Mouse (Mus musculus): ENCODE data around the gene Mcl1.
"Not testable (repeated sequence)": the region's sequence is repeated elsewhere in the genome, so short reads cannot be mapped to it uniquely, and the experiment has no call there.

Gene Mcl1

GRCm38 (mm10) chr3:95650276-95651032 lies 8.1 kb upstream of the Mcl1 start:
- DNase-seq (ENCODE audit: low read depth, low spot score), result no peak

GRCm38 (mm10) chr3:95651033-95651373 lies 7.6 kb upstream of the Mcl1 start:
- no peak for DNase-seq (ENCODE audit: low read depth, low spot score)

GRCm38 (mm10) chr3:95651391-95652203 lies 7.0 kb upstream of the Mcl1 start:
- no peak for DNase-seq (ENCODE audit: low read depth, low spot score)

- DNase-seq (ENCODE audit: low read depth, low spot score), result no peak
These were observed 6.3 kb upstream of the Mcl1 start for GRCm38 (mm10) chr3:95652204-95652811.

- DNase-seq (ENCODE audit: low read depth, low spot score), result no peak
These were observed 5.7 kb upstream of the Mcl1 start for GRCm38 (mm10) chr3:95652871-95653270.

GRCm38 (mm10) chr3:95653473-95654034 lies 5.0 kb upstream of the Mcl1 start:
- DNase-seq (ENCODE audit: low read depth, low spot score), result peak; percentile 50

- not testable (repeated sequence) for DNase-seq (ENCODE audit: low read depth, low spot score)
These were observed 4.2 kb upstream of the Mcl1 start for GRCm38 (mm10) chr3:95654371-95654770.

- DNase-seq (ENCODE audit: low read depth, low spot score), result no peak
These were observed 3.2 kb upstream of the Mcl1 start for GRCm38 (mm10) chr3:95655437-95655836.

GRCm38 (mm10) chr3:95657108-95657507 lies 1.5 kb upstream of the Mcl1 start:
- no peak for DNase-seq (ENCODE audit: low read depth, low spot score)

- DNase-seq (ENCODE audit: low read depth, low spot score), result no peak
These were observed 877 bp upstream of the Mcl1 start for GRCm38 (mm10) chr3:95657711-95658110.

- DNase-seq (ENCODE audit: low read depth, low spot score), result peak; percentile 90
These were observed 502 bp downstream of the Mcl1 start for GRCm38 (mm10) chr3:95658868-95659712.

GRCm38 (mm10) chr3:95659948-95660347 lies 1.4 kb downstream of the Mcl1 start:
- DNase-seq (ENCODE audit: low read depth, low spot score), result no peak

- no peak for DNase-seq (ENCODE audit: low read depth, low spot score)
These were observed 2.3 kb downstream of the Mcl1 start for GRCm38 (mm10) chr3:95660788-95661478.

- no peak for DNase-seq (ENCODE audit: low read depth, low spot score)
These were observed 3.5 kb downstream of the Mcl1 start for GRCm38 (mm10) chr3:95661945-95662715.

- no peak for DNase-seq (ENCODE audit: low read depth, low spot score)
These were observed 4.3 kb downstream of the Mcl1 start for GRCm38 (mm10) chr3:95662724-95663449.

- no peak for DNase-seq (ENCODE audit: low read depth, low spot score)
These were observed 4.9 kb downstream of the Mcl1 start for GRCm38 (mm10) chr3:95663486-95663885.

- DNase-seq (ENCODE audit: low read depth, low spot score), result no peak
These were observed 5.5 kb downstream of the Mcl1 start for GRCm38 (mm10) chr3:95663969-95664608.

GRCm38 (mm10) chr3:95664940-95665352 lies 6.4 kb downstream of the Mcl1 start:
- DNase-seq (ENCODE audit: low read depth, low spot score), result no peak

All from mesoderm, embryonic 11.5 days (tissue).